Mouse (Mus musculus) lung, postnatal 14 days (tissue): ENCODE measurements around the gene Slc35b1.

Experiments
- DNase-seq: peaks from one replicate; pipeline ENCODE4 v3.0.0; 2021

Gene Slc35b1

GRCm38 (mm10) chr11:95366280-95366897, 18.1 kb upstream of the Slc35b1 start:
- peak; percentile 38 for DNase-seq

DNA sequence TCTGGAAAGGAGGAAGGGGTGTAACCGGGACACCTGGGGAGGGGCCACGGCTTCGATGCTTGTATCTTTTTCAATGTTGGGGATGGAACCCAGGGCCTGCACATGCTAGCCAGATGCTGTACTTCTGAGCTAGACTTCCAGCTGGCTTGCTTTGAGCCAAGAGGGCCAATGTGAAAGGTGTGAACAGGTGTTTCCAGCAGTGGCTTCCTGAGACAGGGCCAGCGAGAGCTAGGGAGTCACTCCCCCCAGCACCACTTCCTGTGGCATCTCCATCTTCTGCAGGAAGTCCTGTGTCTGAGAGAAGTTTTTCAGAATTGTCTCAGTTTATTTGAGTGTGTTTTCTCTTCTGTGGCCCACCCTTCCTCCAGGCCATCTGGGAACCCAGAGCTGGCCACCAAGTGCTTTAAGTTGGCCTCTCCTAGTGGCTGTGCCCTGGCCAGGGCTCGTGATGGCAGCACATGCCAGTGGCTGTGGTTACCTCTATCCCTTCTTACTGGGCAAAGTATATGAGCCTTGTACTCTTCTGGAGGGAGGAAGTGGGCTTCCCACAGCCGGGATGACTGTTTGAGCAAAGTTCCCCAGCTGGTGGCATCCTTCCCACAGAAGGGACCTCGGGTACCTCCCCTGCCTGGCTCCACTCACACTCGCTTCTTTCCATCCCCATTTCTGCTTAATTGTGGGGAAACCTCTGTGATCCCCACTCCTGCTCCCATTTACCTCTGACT, 17.3 kb upstream of the Slc35b1 start:
- DNase-seq: no peak

- no peak for DNase-seq
Measured at GRCm38 (mm10) chr11:95368231-95368823, 16.2 kb upstream of the Slc35b1 start.

DNA sequence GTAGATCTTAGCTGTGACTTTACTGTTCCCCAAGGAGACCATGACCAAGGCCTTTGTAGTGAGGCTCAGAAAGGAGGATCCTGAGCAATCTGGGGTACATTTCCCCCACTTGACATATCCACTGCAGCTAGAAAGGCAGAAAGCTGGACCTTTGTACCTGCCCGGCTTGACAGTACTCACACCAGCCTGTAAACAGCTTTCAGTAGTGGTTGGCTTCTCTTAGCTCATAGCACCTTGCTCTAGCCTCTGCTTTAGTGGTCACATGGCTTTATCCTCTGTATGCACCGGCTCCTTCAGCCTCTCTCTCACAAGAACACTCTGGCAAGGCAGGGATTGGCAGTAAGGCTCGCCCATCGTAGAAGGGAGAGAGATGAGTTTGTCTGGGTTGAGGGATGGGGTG, 15.6 kb upstream of the Slc35b1 start:
- DNase-seq: no peak

DNA sequence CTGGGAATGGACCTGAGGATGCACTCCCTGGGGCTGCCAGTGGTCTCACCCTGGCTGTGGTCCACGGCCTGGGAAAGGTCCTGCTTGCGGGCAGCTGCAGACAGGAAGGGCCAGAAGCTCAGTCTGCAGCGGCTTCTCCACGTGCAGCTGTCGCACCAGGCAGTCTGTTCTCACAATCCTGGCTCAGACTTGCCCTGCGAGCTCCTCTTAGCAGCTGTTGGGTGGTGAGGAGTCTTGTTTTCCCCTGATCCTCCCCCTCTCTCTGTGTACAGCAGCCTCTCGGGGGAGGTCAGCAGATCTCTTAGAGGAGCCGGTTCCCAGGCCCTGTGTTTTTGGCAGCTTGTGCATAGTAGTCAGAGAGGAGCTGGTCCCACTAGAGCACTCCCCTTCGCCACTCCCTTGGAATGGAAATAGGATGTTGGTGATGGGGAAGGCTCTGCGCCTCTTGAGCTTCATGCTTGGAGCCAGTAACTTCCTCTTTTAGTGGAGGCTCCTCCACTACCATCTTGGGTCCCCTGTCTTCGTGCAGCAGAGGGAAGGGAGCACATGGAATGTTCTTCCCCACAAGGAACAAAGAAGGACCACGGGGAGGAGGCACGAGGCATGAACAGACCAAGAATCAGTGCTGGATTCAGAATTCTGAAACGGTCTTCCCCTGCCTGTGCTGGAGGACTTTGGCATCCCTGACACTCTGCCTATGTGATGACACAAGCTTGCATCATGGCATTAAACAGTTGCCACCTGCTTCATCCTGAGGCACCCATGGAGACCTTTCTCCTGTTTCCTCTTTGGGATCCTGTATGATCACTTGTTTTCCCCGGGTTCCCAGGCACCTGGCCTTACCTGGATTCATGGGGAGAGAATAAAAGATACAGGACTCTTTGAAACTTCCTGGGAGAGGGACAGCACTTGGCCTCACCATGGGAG, 14.3 kb upstream of the Slc35b1 start:
- DNase-seq: peak; percentile 50

GRCm38 (mm10) chr11:95371182-95371581, 13.3 kb upstream of the Slc35b1 start:
- no peak for DNase-seq

DNA sequence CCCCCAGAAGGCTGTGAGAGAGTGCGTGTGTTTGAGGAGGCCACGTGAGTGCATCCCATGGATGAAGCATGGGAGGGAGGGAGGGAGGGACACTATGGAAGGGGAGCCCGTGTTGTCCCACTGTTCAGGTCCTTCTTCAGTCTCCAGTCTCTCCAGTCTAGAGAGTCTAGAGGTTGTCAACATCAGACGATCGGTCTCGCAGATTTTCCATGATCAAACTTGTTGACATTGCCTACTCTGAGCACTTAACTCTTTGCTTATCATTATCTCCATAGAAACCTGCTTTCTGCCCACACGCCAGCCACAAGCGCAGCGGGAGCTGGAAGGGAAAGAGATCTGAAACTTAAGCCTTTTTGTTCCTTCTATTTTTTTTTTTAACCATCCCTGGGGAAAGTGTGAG, 5.6 kb upstream of the Slc35b1 start:
- no peak for DNase-seq

- no peak for DNase-seq
Measured at GRCm38 (mm10) chr11:95379552-95379951, 4.9 kb upstream of the Slc35b1 start.

- DNase-seq: no peak
Measured at GRCm38 (mm10) chr11:95380711-95381110, 3.8 kb upstream of the Slc35b1 start.

DNA sequence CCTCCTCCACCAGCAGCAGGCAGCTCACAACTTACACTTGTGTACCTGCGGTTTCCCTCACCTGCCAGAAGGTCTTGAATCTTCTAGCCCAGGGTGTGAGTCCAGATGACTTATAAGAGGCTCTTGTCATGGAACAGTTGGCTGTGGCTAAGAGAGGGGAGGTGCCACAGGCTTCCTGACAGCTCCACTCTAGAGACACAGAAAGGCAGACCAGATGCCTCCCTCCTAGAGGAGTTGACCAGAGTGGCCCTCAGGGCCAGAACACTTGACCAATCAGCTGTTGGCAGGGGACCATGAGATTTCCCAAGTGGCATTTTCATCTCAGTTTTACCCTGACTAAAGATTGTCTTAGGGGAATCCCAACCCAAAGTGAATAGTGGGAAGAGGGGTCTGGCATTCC, 3.3 kb upstream of the Slc35b1 start:
- no peak for DNase-seq

GRCm38 (mm10) chr11:95383331-95383986, 1.0 kb upstream of the Slc35b1 start:
- no peak for DNase-seq

GRCm38 (mm10) chr11:95384004-95384318, 531 bp upstream of the Slc35b1 start:
- DNase-seq: no peak

- DNase-seq: no peak
Measured at GRCm38 (mm10) chr11:95384973-95385320, 455 bp downstream of the Slc35b1 start.

- DNase-seq: no peak
Measured at GRCm38 (mm10) chr11:95387354-95387753, 2.9 kb downstream of the Slc35b1 start.

DNA sequence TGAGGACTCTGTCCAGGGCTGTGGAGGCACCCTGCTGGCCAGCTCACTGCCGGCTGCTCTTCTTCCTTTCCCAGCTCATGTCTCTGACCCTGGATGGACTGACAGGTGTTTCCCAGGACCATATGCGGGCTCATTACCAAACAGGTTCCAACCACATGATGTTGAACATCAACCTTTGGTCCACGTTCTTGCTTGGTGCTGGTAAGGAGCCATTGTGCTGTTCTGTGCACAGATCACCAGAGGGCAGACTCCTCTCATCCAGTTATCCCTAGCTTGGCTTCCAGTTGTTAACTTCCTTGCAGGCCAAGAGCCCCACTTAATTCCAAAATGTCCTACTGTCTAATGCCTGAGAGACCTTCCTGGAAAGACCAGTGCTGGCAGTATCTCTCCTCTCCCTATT, 4.5 kb downstream of the Slc35b1 start:
- no peak for DNase-seq

DNA sequence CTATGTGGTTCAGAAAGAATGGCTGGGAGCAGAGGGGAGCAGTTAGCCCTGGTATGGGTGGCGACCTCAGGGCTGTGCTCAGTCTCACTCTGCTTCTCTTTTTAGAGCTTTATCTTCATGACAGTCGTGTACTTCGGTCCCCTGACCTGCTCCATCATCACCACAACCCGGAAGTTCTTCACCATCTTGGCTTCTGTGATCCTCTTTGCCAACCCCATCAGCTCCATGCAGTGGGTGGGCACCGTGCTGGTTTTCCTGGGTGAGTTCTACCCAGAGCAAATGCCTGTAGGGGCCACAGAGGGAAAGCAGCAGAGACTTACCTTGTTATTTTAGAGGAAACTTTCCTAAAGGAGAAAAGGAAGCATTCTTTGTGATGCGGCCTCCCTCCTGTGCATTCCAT, 5.9 kb downstream of the Slc35b1 start:
- DNase-seq: no peak

- DNase-seq: no peak
Measured at GRCm38 (mm10) chr11:95391201-95391600, 6.7 kb downstream of the Slc35b1 start.

DNA sequence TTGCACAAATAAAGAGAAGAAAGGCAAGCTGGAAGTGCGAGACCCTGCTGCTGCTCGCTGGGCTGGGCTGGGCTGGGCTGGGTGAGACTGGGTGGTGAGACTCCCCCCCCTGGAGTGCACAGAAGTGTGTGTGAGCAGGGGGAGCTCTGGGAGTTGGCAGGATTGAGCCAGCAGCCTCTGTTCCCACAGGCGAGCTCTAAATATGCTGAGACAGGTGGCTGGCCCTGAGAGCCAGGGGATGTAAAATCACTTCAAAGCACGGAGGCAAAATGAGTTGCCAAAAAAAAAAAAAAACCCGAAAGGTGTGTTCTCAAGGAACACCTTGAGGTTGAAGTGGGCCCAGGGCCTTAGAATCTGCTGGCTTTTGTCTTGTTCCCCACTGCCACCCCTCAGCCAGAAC, 7.3 kb downstream of the Slc35b1 start:
- DNase-seq: no peak

DNA sequence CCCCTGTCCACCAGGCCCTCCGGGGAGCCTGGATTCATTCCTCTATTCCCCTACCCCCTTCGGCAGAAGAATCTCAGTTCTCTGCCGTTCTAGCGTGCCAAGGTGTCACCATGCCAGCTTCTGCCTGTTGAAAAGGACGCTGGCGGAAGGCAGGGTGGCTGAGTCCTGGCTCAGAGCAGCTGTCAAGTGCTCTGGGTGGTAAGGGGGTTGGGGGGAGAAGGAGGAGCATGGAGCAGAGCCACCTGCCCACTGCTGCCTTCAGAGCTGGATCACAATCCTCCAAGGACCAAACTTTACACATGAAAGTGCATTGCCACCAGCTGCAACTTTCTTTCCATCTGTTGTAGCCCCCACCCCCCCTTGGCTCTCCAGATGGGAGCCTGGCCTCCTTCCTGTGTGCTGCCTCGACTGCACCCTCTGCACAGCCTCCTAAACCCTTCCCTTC, 7.8 kb downstream of the Slc35b1 start:
- no peak for DNase-seq

- no peak for DNase-seq
Measured at GRCm38 (mm10) chr11:95392708-95393499, 8.4 kb downstream of the Slc35b1 start.

GRCm38 (mm10) chr11:95393500-95393816, 9.0 kb downstream of the Slc35b1 start:
- no peak for DNase-seq

GRCm38 (mm10) chr11:95394112-95394511, 9.6 kb downstream of the Slc35b1 start:
- no peak for DNase-seq
